Mouse (Mus musculus) kidney, embryonic 14.5 days (tissue): Measurements from ENCODE around the gene Lrrc8b. TPM values are rescaled to one million over a fixed set of nuclear protein-coding genes. Genes with fewer than 3 reads are reported as not detected.

Source experiments
- ATAC-seq: fragments of 200-750 bp; cut with Nextera tagmentation; 2 replicates; pipeline ENCODE4 v1.8.0; 2017; ENCODE audit warnings: moderate number of reproducible peaks, mild to moderate bottlenecking, moderate TSS enrichment, moderate library complexity; ENCODE audit not compliant: low FRiP score, low TSS enrichment
- H3K27ac ChIP-seq: fragments of 300-500 bp; sonication (generic); 2 replicates; pipeline ENCODE4 v1.5.1; 2014; ENCODE audit warnings: low read depth, mild to moderate bottlenecking, low read length, moderate library complexity, mixed read lengths
- H3K27me3 ChIP-seq: fragments of 300-500 bp; sonication (generic); 2 replicates; pipeline ENCODE4 v1.6.1; 2014; ENCODE audit warnings: mild to moderate bottlenecking, low read length; ENCODE audit not compliant: control insufficient read depth, insufficient read depth
- H3K36me3 ChIP-seq: fragments of 300-500 bp; sonication (generic); 2 replicates; pipeline ENCODE4 v1.6.1; 2014; ENCODE audit warnings: low read length, mixed read lengths; ENCODE audit not compliant: control insufficient read depth, insufficient read depth
- H3K4me1 ChIP-seq: fragments of 300-500 bp; sonication (generic); 2 replicates; pipeline ENCODE4 v1.6.1; 2014; ENCODE audit warnings: low read length, mixed read lengths; ENCODE audit not compliant: control insufficient read depth, insufficient read depth
- H3K4me2 ChIP-seq: fragments of 300-500 bp; sonication (generic); replicated peaks from 2 replicates; pipeline ENCODE4 v1.6.1; 2014; ENCODE audit warnings: low read depth, mild to moderate bottlenecking, low read length
- H3K4me3 ChIP-seq: fragments of 300-500 bp; sonication (generic); 2 replicates; pipeline ENCODE4 v1.5.1; 2014; ENCODE audit warnings: mild to moderate bottlenecking, low read length
- H3K9ac ChIP-seq: fragments of 300-500 bp; sonication (generic); 2 replicates; pipeline ENCODE4 v1.6.1; 2014; ENCODE audit warnings: low read depth, mild to moderate bottlenecking, low read length, moderate library complexity
- H3K9me3 ChIP-seq: fragments of 300-500 bp; sonication (generic); 2 replicates; pipeline ENCODE4 v1.6.1; 2016; ENCODE audit warnings: low read length; ENCODE audit not compliant: control insufficient read depth
- WGBS: fragments of 180-500 bp; shearing (Covaris S2); extraction: QIAGEN DNeasy Blood & Tissue Kit; methylation state at CpG from one replicate; pipeline ENCODE4 v1.1.7; 2014; 5-methylcytosine and 5-hydroxymethylcytosine counted together
- polyA plus RNA-seq: library from polyadenylated mRNA; unstranded; fragments of >200 nt; fragmentation: Nextera tagmentation; extraction: Ambion mirVana; gene quantifications from 2 replicates; pipeline ENCODE4 v1.2.1, GENCODE M21; 2014

Gene Lrrc8b
- polyA plus RNA-seq, result 8.0 and 12.1 TPM in 2 replicates

GRCm38 (mm10) chr5:105415198-105415791 is at the start of gene Lrrc8b:
Lrrc8b (plus strand) TSS chr5:105415775.
- 0 out of 2 replicates have a peak, but pooled peaks cover 9% of the 10 kb centered on the region for H3K4me1 ChIP-seq
- peak within 1 kb of the TSS; percentile 83 for H3K4me3 ChIP-seq
- no peaks in the 10 kb centered on the region for H3K27me3 ChIP-seq
- peak; percentile 95 for ATAC-seq
- peak within 1 kb of the TSS; percentile 94 for H3K9ac ChIP-seq
- H3K36me3 ChIP-seq, result no peaks in the 10 kb centered on the region
- H3K9me3 ChIP-seq, result no peaks in the 10 kb centered on the region
- H3K4me2 ChIP-seq, result peak within 1 kb of the TSS; percentile 96
- WGBS, result under 1% methylated on average over 47 of the region's 63 CpGs
- peak within 1 kb of the TSS; percentile 73 for H3K27ac ChIP-seq

- no peaks in the 10 kb centered on the region for H3K36me3 ChIP-seq
- no peak overlapping the region for H3K4me2 ChIP-seq
- H3K27ac ChIP-seq, result no peak overlapping the region
- no peak overlapping the region for H3K4me3 ChIP-seq
- H3K9ac ChIP-seq, result no peak overlapping the region
- H3K4me1 ChIP-seq, result no peaks in the 10 kb centered on the region
- ATAC-seq, result no peak
- WGBS, result 85% methylated on average over 2 of the region's 2 CpGs
- no peaks in the 10 kb centered on the region for H3K9me3 ChIP-seq
- H3K27me3 ChIP-seq, result no peaks in the 10 kb centered on the region
Measured at GRCm38 (mm10) chr5:105381482-105381881, 34.1 kb upstream of the Lrrc8b start.

GRCm38 (mm10) chr5:105390346-105390745 is 25.2 kb upstream of the Lrrc8b start:
- WGBS, result 92% methylated on average over 2 of the region's 2 CpGs
- Histone ChIP-seq H3K4me1 (no peaks in the 10 kb centered on the region), H3K4me2 (no peak overlapping the region), H3K9me3 (peaks cover 3% of the 10 kb centered on the region; the same call in 1 of the 2 replicates), H3K36me3 (no peaks in the 10 kb centered on the region), H3K27me3 (no peaks in the 10 kb centered on the region), H3K9ac (no peak overlapping the region), H3K4me3 (no peak overlapping the region), H3K27ac (no peak overlapping the region)
- no peak for ATAC-seq

- WGBS, result 97% methylated on average over 6 of the region's 6 CpGs
- H3K4me2 ChIP-seq, result no peak overlapping the region
- peaks cover 3% of the 10 kb centered on the region; the same call in 1 of the 2 replicates for H3K9me3 ChIP-seq
- H3K9ac ChIP-seq, result no peak overlapping the region
- no peaks in the 10 kb centered on the region for H3K27me3 ChIP-seq
- no peaks in the 10 kb centered on the region for H3K36me3 ChIP-seq
- H3K4me1 ChIP-seq, result no peaks in the 10 kb centered on the region
- no peak for ATAC-seq
- H3K27ac ChIP-seq, result no peak overlapping the region
- H3K4me3 ChIP-seq, result no peak overlapping the region
Measured at GRCm38 (mm10) chr5:105393731-105394130, 21.8 kb upstream of the Lrrc8b start.

GRCm38 (mm10) chr5:105395188-105395587 is 20.4 kb upstream of the Lrrc8b start:
- Histone ChIP-seq H3K4me2 (no peak overlapping the region), H3K9me3 (peaks cover 3% of the 10 kb centered on the region; the same call in 1 of the 2 replicates), H3K4me1 (no peaks in the 10 kb centered on the region), H3K27ac (no peak overlapping the region), H3K4me3 (no peak overlapping the region), H3K36me3 (no peaks in the 10 kb centered on the region), H3K27me3 (no peaks in the 10 kb centered on the region), H3K9ac (no peak overlapping the region)
- 89% methylated on average over 4 of the region's 4 CpGs for WGBS
- ATAC-seq, result no peak

- Histone ChIP-seq H3K36me3 (no peaks in the 10 kb centered on the region), H3K4me2 (no peak overlapping the region), H3K4me3 (no peak overlapping the region), H3K9ac (no peak overlapping the region), H3K27me3 (no peaks in the 10 kb centered on the region), H3K4me1 (peaks cover 4% of the 10 kb centered on the region; the same call in 1 of the 2 replicates), H3K9me3 (no peaks in the 10 kb centered on the region), H3K27ac (no peak overlapping the region)
- ATAC-seq, result no peak
- 83% methylated on average over 6 of the region's 6 CpGs for WGBS
Measured at GRCm38 (mm10) chr5:105398966-105399365, 16.6 kb upstream of the Lrrc8b start.

GRCm38 (mm10) chr5:105399631-105400423 is 15.7 kb upstream of the Lrrc8b start:
- 29% methylated on average over 13 of the region's 13 CpGs for WGBS

GRCm38 (mm10) chr5:105400424-105401375 is 14.9 kb upstream of the Lrrc8b start:
- peak; percentile 63 for ATAC-seq
- peak overlapping the region; percentile 41 for H3K4me2 ChIP-seq
- H3K27ac ChIP-seq, result no peak overlapping the region
- peaks cover 4% of the 10 kb centered on the region; the same call in 1 of the 2 replicates for H3K4me1 ChIP-seq
- peak overlapping the region; percentile 26; the same call in 1 of the 2 replicates for H3K4me3 ChIP-seq
- 39% methylated on average over 17 of the region's 17 CpGs for WGBS
- H3K27me3 ChIP-seq, result no peaks in the 10 kb centered on the region
- no peaks in the 10 kb centered on the region for H3K9me3 ChIP-seq
- H3K36me3 ChIP-seq, result no peaks in the 10 kb centered on the region
- H3K9ac ChIP-seq, result no peak overlapping the region

More at GRCm38 (mm10) chr5:105399631-105400423, 15.7 kb upstream of the Lrrc8b start:
- H3K27ac ChIP-seq, result no peak overlapping the region
- no peaks in the 10 kb centered on the region for H3K36me3 ChIP-seq
- peak; percentile 51; the same call in 1 of the 2 replicates for ATAC-seq
- peak overlapping the region; percentile 26; the same call in 1 of the 2 replicates for H3K4me3 ChIP-seq
- no peak overlapping the region for H3K9ac ChIP-seq
- no peaks in the 10 kb centered on the region for H3K27me3 ChIP-seq
- H3K4me1 ChIP-seq, result peaks cover 4% of the 10 kb centered on the region; the same call in 1 of the 2 replicates
- no peaks in the 10 kb centered on the region for H3K9me3 ChIP-seq
- peak overlapping the region; percentile 41 for H3K4me2 ChIP-seq
